Mouse (Mus musculus) heart, embryonic 12.5 days (tissue): Measurements from ENCODE around the gene Sh2d1b2. TPM values are rescaled to one million over a fixed set of nuclear protein-coding genes. Genes with fewer than 3 reads are reported as not detected.

Source experiments
- ATAC-seq: fragments of 200-750 bp; cut with Nextera tagmentation; 2 replicates; pipeline ENCODE4 v1.8.0; 2017; ENCODE audit warnings: moderate TSS enrichment, moderate library complexity; ENCODE audit not compliant: insufficient number of reproducible peaks, low FRiP score
- H3K27ac ChIP-seq: fragments of 300-500 bp; sonication (generic); 2 replicates; pipeline ENCODE4 v1.5.1; 2016; ENCODE audit warnings: mild to moderate bottlenecking, moderate library complexity; ENCODE audit not compliant: poor library complexity, severe bottlenecking
- H3K27me3 ChIP-seq: fragments of 300-500 bp; sonication (generic); replicated peaks from 2 replicates; pipeline ENCODE4 v1.6.1; 2016; ENCODE audit warnings: mild to moderate bottlenecking, moderate library complexity
- H3K36me3 ChIP-seq: fragments of 300-500 bp; sonication (generic); 2 replicates; pipeline ENCODE4 v1.6.1; 2016; ENCODE audit warnings: mild to moderate bottlenecking, moderate library complexity
- H3K4me1 ChIP-seq: fragments of 300-500 bp; sonication (generic); replicated peaks from 2 replicates; pipeline ENCODE4 v1.6.1; 2016; ENCODE audit warnings: mild to moderate bottlenecking
- H3K4me2 ChIP-seq: fragments of 300-500 bp; sonication (generic); 2 replicates; pipeline ENCODE4 v1.6.1; 2016; ENCODE audit warnings: mild to moderate bottlenecking, moderate library complexity
- H3K4me3 ChIP-seq: fragments of 300-500 bp; sonication (generic); 2 replicates; pipeline ENCODE4 v1.5.1; 2016; ENCODE audit warnings: mild to moderate bottlenecking
- H3K9ac ChIP-seq: fragments of 300-500 bp; sonication (generic); 2 replicates; pipeline ENCODE4 v1.6.1; 2016; ENCODE audit warnings: mild to moderate bottlenecking, moderate library complexity
- H3K9me3 ChIP-seq: fragments of 300-500 bp; sonication (generic); replicated peaks from 2 replicates; pipeline ENCODE4 v1.6.1; 2016; ENCODE audit warnings: mild to moderate bottlenecking, moderate library complexity
- WGBS: fragments of 180-500 bp; shearing (Covaris S2); methylation state at CpG from one replicate; pipeline ENCODE4 v1.1.7; 2016; 5-methylcytosine and 5-hydroxymethylcytosine counted together
- polyA plus RNA-seq: library from polyadenylated mRNA; unstranded; fragments of >200 nt; fragmentation: Nextera tagmentation; extraction: Ambion mirVana; gene quantifications from 2 replicates; pipeline ENCODE4 v1.2.1, GENCODE M21; 2016

The Sh2d1b2 gene
- polyA plus RNA-seq, 1 experiment from 2014 or later = not detected

DNA sequence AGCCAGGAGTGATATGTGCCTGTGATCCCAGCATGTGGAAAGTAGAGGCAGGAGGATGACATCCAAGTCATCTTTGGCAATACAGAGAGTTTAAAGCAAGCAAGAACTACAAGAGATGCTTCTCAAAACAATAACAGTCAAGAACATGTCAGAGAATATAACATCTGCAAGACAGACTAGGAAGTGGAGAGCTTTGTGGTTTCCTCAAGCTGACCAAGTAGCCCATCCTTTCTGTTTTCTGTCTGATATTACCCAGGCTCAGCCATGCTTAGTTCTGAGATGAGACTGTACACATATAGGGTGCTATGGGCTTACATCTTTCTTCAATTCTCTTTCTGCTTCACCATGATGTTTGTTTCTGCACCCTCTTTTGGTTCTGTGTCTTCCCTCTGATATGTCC, 40.7 kb downstream of the Sh2d1b2 start:
- no peaks in the 10 kb centered on the region for H3K4me1 ChIP-seq
- H3K36me3 ChIP-seq = no peaks in the 10 kb centered on the region
- no peak overlapping the region for H3K9ac ChIP-seq
- no peak overlapping the region for H3K4me3 ChIP-seq
- no peak overlapping the region for H3K4me2 ChIP-seq
- H3K27ac ChIP-seq = no peak overlapping the region
- H3K9me3 ChIP-seq = peaks cover 5% of the 10 kb centered on the region; the same call in 1 of the 2 replicates
- no peak for ATAC-seq
- H3K27me3 ChIP-seq = no peaks in the 10 kb centered on the region

DNA sequence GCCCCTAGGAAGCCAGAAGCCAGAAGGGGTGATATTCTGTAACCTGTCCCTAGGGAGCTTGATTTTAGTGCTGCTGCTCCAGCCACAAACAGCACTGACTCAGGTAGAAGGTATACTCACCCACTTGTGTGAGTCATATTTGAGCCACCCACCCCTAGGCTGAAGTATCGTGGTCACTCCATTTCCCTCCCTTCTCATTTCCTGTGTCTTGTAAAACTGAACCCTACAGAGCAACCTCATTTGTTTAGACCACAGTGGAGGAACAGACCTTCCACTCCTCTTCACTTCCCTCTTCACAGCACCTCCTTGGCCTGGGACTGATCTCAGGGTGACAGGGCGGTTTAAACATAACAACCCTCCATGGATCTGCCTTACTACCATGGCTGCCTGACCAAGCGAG, 44.5 kb downstream of the Sh2d1b2 start, which contains the start of gene Sh2d1b1:
Sh2d1b1 (plus strand) TSS at position 305 of the 400 bp plus-strand sequence.
- 59% methylated on average over 3 of the region's 3 CpGs for WGBS
- no peak within 1 kb of the TSS for H3K4me2 ChIP-seq
- peaks cover 5% of the 10 kb centered on the region; the same call in 1 of the 2 replicates for H3K9me3 ChIP-seq
- ATAC-seq = no peak
- H3K36me3 ChIP-seq = no peaks in the 10 kb centered on the region
- no peak within 1 kb of the TSS for H3K9ac ChIP-seq
- no peak within 1 kb of the TSS for H3K4me3 ChIP-seq
- no peaks in the 10 kb centered on the region for H3K4me1 ChIP-seq
- H3K27me3 ChIP-seq = no peaks in the 10 kb centered on the region
- no peak within 1 kb of the TSS for H3K27ac ChIP-seq

DNA sequence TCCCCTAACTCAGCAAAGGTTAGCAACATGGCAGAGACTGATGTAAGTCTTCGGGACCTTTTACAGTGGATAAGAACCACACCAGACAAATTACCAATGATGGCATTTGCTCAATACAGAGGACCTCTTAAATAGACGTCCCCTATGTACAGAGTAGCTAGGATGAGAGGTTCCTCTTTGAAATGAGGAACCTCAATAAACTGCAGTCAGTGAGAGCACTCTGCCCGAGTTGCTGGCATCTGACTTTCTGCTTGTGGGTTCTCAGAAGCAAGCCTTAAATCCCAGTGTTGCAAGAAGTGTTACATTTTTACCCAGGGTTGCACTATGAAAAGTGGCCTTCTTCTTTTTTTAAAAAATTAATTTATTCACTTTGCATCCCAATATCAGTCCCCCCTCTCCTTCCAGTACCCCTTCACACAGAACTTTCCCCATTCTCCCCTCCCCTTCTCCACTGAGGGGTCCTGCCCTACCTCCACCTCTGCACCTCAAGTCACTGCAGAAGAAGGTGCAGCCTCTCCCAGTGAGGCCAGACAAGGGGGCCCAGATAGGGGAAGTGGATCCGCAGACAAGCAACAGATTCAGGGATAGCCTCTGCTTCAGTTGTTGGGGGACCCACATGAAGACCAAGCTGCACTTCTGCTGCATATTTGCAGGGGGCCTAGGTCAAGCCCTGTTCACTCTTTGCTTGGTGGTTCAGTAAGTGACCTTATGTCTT, 50.0 kb downstream of the Sh2d1b2 start:
- Histone ChIP-seq H3K36me3 (no peaks in the 10 kb centered on the region), H3K9ac (no peak overlapping the region), H3K27ac (no peak overlapping the region), H3K4me3 (no peak overlapping the region), H3K9me3 (no peaks in the 10 kb centered on the region), H3K4me2 (no peak overlapping the region), H3K27me3 (no peaks in the 10 kb centered on the region), H3K4me1 (no peaks in the 10 kb centered on the region)
- no peak for ATAC-seq
- WGBS = 65% methylated on average over 4 of the region's 4 CpGs

- H3K36me3 ChIP-seq = no peaks in the 10 kb centered on the region
- H3K27ac ChIP-seq = no peak overlapping the region
- no peak overlapping the region for H3K4me3 ChIP-seq
- 45% methylated on average over 9 of the region's 9 CpGs for WGBS
- H3K9me3 ChIP-seq = no peaks in the 10 kb centered on the region
- no peak for ATAC-seq
- H3K4me2 ChIP-seq = no peak overlapping the region
- no peaks in the 10 kb centered on the region for H3K27me3 ChIP-seq
- H3K9ac ChIP-seq = no peak overlapping the region
- H3K4me1 ChIP-seq = peaks cover 20% of the 10 kb centered on the region
Measured at GRCm38 (mm10) chr1:170292239-170292951, 59.8 kb downstream of the Sh2d1b2 start.

GRCm38 (mm10) chr1:170293257-170293656, 60.7 kb downstream of the Sh2d1b2 start:
- no peak overlapping the region for H3K9ac ChIP-seq
- no peaks in the 10 kb centered on the region for H3K27me3 ChIP-seq
- no peaks in the 10 kb centered on the region for H3K36me3 ChIP-seq
- no peak overlapping the region for H3K4me2 ChIP-seq
- H3K4me3 ChIP-seq = no peak overlapping the region
- 55% methylated on average over 5 of the region's 5 CpGs for WGBS
- peaks cover 20% of the 10 kb centered on the region for H3K4me1 ChIP-seq
- H3K9me3 ChIP-seq = no peaks in the 10 kb centered on the region
- no peak overlapping the region for H3K27ac ChIP-seq
- no peak for ATAC-seq

DNA sequence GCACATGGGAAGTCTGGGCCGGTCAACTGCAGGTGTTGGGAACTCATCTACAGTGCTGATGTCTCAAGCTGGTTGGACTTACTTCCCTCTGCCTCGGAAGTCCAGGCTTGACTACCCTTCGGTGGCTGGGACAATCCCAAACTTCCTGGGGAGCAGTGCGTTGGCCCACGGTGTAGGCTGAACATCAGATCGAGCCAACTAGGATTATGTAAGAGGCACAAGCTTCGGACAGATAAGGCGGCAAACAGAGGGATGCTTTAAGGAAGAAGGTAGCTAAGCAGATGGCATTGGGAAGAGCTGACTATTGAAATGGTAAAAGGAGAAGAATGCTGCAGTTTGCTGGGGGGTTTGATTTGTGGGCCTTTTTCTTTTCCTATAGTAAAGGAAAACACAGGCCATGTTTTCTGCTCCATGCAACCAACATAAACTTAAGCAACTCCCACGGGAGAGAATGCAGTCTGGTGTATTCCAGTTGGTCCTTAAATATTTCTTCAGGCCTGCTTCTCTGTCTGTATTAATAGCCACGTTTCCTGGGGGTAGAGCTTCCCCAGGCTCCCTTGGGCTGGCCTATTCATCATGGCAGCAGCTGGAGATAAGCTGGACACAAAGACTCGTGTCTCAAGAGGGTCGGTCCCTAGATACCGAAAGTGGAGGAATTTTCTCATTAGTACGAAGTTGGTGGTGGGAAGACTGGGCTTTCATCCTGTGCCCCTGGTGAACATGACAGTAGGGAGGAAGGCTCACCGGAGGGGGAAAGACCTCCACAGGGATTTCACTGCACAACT, 62.4 kb downstream of the Sh2d1b2 start:
- Histone ChIP-seq H3K9me3 (no peaks in the 10 kb centered on the region), H3K27ac (no peak overlapping the region), H3K27me3 (no peaks in the 10 kb centered on the region), H3K4me1 (peaks cover 20% of the 10 kb centered on the region), H3K9ac (no peak overlapping the region), H3K36me3 (0 out of 2 replicates have a peak, but pooled peaks cover 13% of the 10 kb centered on the region), H3K4me2 (no peak overlapping the region), H3K4me3 (no peak overlapping the region)
- 55% methylated on average over 15 of the region's 15 CpGs for WGBS
- no peak for ATAC-seq

DNA sequence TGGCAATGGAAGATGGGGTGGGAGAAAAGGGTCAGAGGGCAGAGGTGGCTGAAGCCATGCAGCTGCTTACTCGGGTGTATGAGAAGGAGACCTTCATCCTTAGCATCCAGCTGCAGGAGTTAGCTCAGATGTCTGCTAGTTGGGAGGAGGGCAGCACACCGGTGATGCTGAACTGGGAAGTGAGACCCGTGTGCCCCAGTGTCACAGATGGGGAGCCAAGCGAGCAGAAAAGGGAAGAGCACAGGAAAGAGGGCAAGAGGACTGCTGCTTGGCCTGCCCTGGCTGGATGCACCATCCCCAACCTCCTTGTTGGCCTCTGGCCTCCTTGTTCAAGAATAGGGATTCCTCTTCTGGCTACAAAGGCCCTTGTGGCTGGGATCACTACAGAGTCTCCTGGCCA, 66.9 kb downstream of the Sh2d1b2 start:
- Histone ChIP-seq H3K36me3 (peaks cover 27% of the 10 kb centered on the region), H3K9ac (no peak overlapping the region), H3K9me3 (no peaks in the 10 kb centered on the region), H3K27ac (no peak overlapping the region), H3K4me3 (no peak overlapping the region), H3K4me1 (peaks cover 19% of the 10 kb centered on the region), H3K27me3 (no peaks in the 10 kb centered on the region), H3K4me2 (no peak overlapping the region)
- no peak for ATAC-seq
- whole genome bisulfite sequencing = 71% methylated on average over 4 of the region's 4 CpGs

DNA sequence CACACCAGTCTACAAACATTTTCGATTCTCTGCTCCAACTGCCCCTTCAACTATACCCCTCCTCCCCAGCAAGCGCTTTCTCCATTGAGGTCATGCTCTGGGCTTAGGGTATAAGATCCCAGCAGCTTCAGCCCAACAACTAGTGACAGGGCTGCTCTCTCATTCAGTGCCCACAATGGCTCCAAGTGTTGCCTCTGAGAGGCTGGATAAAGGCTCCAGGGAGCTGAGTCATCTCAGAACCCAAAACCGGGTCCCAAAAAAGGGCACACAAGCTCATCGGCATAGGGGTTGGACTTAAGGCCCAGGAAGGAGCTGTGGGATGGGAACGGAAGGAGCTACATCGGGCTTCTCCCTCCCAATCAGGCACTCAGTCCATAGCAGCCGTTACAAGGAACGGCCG, 69.1 kb downstream of the Sh2d1b2 start:
- Histone ChIP-seq H3K4me1 (0 out of 2 replicates have a peak, but pooled peaks cover 4% of the 10 kb centered on the region), H3K27me3 (no peaks in the 10 kb centered on the region), H3K36me3 (peaks cover 33% of the 10 kb centered on the region), H3K9ac (no peak overlapping the region), H3K4me3 (no peak overlapping the region), H3K27ac (no peak overlapping the region), H3K9me3 (no peaks in the 10 kb centered on the region), H3K4me2 (no peak overlapping the region)
- ATAC-seq = no peak
- WGBS = 91% methylated on average over 9 of the region's 9 CpGs

GRCm38 (mm10) chr1:170302456-170302855, 69.9 kb downstream of the Sh2d1b2 start:
- WGBS = 77% methylated on average over 6 of the region's 6 CpGs

DNA sequence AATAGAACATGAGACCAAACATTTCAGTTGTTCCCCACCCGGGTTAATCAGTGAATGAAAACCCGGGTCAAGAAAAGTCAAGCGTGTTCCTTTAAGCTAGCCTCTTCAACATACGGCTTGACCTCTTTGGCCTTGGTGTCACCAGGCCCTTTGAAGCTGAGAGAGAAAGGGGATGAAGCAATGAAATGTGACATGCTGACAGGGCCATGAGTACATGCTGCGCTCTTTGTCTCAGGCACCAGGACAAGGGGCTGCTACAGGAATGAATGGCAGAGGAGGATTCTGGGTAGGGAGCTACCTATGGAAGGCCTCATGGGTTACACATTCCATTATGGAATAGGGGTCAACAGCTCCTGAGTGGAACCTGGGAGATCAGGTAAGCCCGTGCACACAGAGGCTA, 70.6 kb downstream of the Sh2d1b2 start:
- no peaks in the 10 kb centered on the region for H3K27me3 ChIP-seq
- H3K36me3 ChIP-seq = peaks cover 33% of the 10 kb centered on the region
- H3K4me2 ChIP-seq = no peak overlapping the region
- no peaks in the 10 kb centered on the region for H3K9me3 ChIP-seq
- H3K27ac ChIP-seq = no peak overlapping the region
- 69% methylated on average over 6 of the region's 6 CpGs for WGBS
- 0 out of 2 replicates have a peak, but pooled peaks cover 4% of the 10 kb centered on the region for H3K4me1 ChIP-seq
- no peak overlapping the region for H3K9ac ChIP-seq
- ATAC-seq = no peak
- no peak overlapping the region for H3K4me3 ChIP-seq

More at GRCm38 (mm10) chr1:170302456-170302855, 69.9 kb downstream of the Sh2d1b2 start:
- Histone ChIP-seq H3K4me2 (no peak overlapping the region), H3K4me3 (no peak overlapping the region), H3K4me1 (0 out of 2 replicates have a peak, but pooled peaks cover 4% of the 10 kb centered on the region), H3K9me3 (no peaks in the 10 kb centered on the region), H3K27me3 (no peaks in the 10 kb centered on the region), H3K36me3 (peaks cover 33% of the 10 kb centered on the region), H3K9ac (no peak overlapping the region), H3K27ac (no peak overlapping the region)
- ATAC-seq = no peak
